Mouse (Mus musculus): ENCODE data around the gene Ap4e1. TPM values are rescaled to one million over a fixed set of nuclear protein-coding genes. Genes with fewer than 3 reads are reported as not detected.
A peak's percentile ranks its signal among the peaks of the same experiment; 100 is the strongest.

The Ap4e1 gene
- polyA plus RNA-seq, 1 experiment from 2014 or later = 1.9 TPM

DNA sequence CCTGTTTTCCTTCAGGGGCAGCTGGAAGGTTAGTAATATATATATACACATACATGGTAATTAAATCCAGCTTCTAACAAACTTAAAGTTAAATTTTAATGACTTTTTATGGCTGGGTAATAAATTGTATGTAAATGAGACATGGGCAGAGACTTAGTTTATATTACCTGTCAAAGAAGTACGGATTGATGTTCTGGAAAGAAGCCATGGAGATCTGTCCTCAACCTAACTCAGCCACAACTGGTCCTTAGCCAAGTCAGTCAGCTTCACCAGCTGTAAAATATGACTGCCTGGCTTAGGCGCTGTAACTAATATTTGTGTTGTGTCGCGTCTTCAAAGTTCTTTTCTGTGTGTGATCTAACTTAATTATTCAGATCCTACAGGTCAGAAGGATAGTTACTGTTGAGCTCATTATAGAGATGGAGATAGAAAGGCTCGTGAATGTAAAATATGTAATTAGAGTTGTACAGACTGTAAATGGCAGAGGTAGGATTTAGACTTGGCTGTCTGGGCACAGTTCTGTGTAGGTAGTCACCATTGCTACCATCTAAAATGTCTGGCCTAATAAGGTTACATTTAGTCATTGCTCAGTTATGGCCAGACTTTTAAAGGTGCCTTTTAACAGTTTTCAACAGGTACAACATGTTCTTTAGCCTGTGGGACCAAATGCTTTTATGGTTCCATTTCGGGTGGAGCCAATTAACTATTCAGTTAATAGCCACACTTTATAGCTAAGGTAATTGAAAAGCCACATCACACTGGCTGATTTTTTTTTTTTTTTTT is 13.9 kb upstream of the Ap4e1 start:
- no peaks in the 10 kb centered on the region for H3K36me3 ChIP-seq (replicated peaks; ENCODE audit: insufficient read depth, low read length)
- DNase-seq = no peak
- no peaks in the 10 kb centered on the region for H3K9me3 ChIP-seq (ENCODE audit: low read length)
- no peak overlapping the region for H3K27ac ChIP-seq (ENCODE audit: low read depth)
- H3K4me1 ChIP-seq (ENCODE audit: insufficient read depth) = no peaks in the 10 kb centered on the region
- no peak overlapping the region for H3K4me2 ChIP-seq (ENCODE audit: low read depth, low read length)
- ATAC-seq = no peak
- no peaks in the 10 kb centered on the region for H3K27me3 ChIP-seq (ENCODE audit: insufficient read depth, low read length)
- WGBS (ENCODE audit: insufficient replicate concordance) = 80% methylated on average over 6 of the region's 6 CpGs
- no peak overlapping the region for H3K9ac ChIP-seq (replicated peaks)
- no peak overlapping the region for H3K4me3 ChIP-seq (ENCODE audit: low read depth, low read length)
- TF ChIP-seq EP300 (IDR thresholded peaks at IDR 0.05; ENCODE audit: low read depth) (no peak), CTCF (IDR thresholded peaks at IDR 0.05; ENCODE audit: low read depth) (no peak)

DNA sequence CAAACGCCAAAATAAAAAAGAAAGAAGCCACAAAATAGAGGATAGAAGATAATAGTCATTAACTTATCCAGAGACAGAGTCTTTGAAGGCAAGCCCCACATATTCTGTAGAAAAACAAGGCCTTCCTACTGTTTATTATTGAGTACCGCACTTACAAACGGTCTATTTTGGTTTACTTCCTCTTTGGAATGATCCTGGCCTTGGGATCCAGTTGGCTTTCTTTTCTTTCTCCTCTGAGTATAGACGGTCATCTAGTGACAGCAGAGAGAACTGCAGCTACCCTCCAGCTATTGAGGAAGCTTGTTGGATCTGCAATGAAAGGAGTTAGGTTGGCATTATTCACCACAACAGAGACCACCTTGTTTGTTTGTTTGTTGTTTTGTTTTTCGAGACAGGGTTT is 11.8 kb upstream of the Ap4e1 start:
- Histone ChIP-seq H3K27ac (ENCODE audit: low read depth) (no peak overlapping the region), H3K9ac (replicated peaks) (0 out of 2 replicates have a peak overlapping the region, but pooled peaks have one; percentile 6), H3K9me3 (ENCODE audit: low read length) (no peaks in the 10 kb centered on the region), H3K4me3 (ENCODE audit: low read depth, low read length) (no peak overlapping the region), H3K4me1 (ENCODE audit: insufficient read depth) (no peaks in the 10 kb centered on the region), H3K36me3 (replicated peaks; ENCODE audit: insufficient read depth, low read length) (no peaks in the 10 kb centered on the region), H3K27me3 (ENCODE audit: insufficient read depth, low read length) (no peaks in the 10 kb centered on the region), H3K4me2 (ENCODE audit: low read depth, low read length) (no peak overlapping the region; the same call in 1 of the 2 replicates)
- WGBS (ENCODE audit: insufficient replicate concordance) = 8% methylated on average over 5 of the region's 5 CpGs
- peak; percentile 91 for TF ChIP-seq CTCF (IDR thresholded peaks at IDR 0.05; ENCODE audit: low read depth)
- no peak for TF ChIP-seq EP300 (IDR thresholded peaks at IDR 0.05; ENCODE audit: low read depth)
- ATAC-seq (peak; percentile 74), DNase-seq (peak; percentile 42)

DNA sequence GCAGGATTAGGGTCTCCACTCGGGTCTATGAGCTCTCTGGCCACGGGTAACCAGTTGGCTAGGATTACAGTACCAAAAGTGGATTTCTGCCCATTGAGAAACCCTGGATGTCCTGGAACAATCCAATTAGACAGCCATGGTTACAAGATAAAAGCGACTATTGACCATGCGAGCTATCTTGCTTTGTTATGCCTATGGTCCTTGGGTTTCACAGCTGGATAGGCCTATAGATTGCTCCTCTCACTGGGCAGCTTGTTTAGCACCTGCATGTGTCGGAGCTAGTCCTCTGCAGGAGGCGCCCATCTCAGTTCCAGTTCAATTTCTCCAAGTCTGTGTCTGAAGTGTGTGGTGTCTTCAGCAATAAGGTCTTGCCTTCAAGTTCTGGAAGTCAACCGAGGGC is 10.3 kb upstream of the Ap4e1 start:
- no peak for ATAC-seq
- Histone ChIP-seq H3K4me2 (ENCODE audit: low read depth, low read length) (no peak overlapping the region), H3K9me3 (ENCODE audit: low read length) (no peaks in the 10 kb centered on the region), H3K36me3 (replicated peaks; ENCODE audit: insufficient read depth, low read length) (no peaks in the 10 kb centered on the region), H3K27me3 (ENCODE audit: insufficient read depth, low read length) (no peaks in the 10 kb centered on the region), H3K27ac (ENCODE audit: low read depth) (no peak overlapping the region), H3K9ac (replicated peaks) (no peak overlapping the region), H3K4me1 (ENCODE audit: insufficient read depth) (no peaks in the 10 kb centered on the region), H3K4me3 (ENCODE audit: low read depth, low read length) (no peak overlapping the region)
- 67% methylated on average over 7 of the region's 7 CpGs for WGBS (ENCODE audit: insufficient replicate concordance)
- DNase-seq = no peak
- no peak for TF ChIP-seq CTCF (IDR thresholded peaks at IDR 0.05; ENCODE audit: low read depth)
- no peak for TF ChIP-seq EP300 (IDR thresholded peaks at IDR 0.05; ENCODE audit: low read depth)

DNA sequence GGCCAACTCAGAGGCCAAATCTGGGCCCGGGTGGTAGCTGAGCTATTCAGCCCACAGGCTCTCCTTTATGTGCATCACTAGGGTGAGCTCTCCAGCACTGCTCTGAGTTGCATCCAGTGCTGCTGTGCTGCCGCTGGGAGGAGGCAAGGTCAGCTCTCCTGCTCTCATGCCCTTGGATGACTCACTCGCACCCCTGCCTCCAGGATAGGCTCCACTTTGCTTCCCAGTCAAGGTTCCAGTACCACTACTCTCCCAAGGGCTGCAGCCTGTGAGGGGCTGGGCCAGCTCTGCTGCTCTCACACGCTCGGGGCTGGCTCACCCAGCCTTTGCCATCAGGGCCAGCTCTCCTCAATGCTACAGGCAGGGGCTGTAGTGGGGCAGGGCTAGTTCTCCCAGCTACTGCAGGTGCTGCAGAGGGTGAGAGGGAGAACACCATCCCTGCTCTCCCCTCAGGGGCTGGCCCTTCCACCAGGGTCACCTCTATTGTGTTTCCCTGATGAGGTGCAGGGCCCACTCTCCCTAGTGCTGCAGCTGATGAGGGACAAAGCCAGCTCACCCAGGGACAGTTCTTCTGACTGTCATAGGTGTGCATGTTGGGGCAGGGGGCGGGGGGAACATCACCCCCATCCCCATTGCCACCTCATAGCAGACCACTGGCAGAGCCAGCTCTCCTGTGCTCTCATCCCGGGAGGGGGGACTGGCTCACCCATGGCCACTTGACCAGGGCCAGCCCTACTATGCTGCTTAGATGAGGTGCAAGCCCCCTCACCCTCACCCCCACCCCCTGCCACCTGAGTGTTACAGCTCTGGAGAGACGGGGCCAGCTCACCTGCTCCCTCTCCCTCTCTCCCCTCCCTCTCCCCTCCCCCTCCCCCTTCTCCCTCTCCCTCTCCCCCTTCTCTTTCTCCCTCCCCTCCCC is 7.9 kb upstream of the Ap4e1 start:
- no peaks in the 10 kb centered on the region for H3K4me1 ChIP-seq (ENCODE audit: insufficient read depth)
- H3K9ac ChIP-seq (replicated peaks) = no peak overlapping the region
- no peak overlapping the region for H3K4me2 ChIP-seq (ENCODE audit: low read depth, low read length)
- WGBS (ENCODE audit: insufficient replicate concordance) = 80% methylated on average over 7 of the region's 8 CpGs
- H3K27ac ChIP-seq (ENCODE audit: low read depth) = no peak overlapping the region
- H3K9me3 ChIP-seq (ENCODE audit: low read length) = no peaks in the 10 kb centered on the region
- H3K36me3 ChIP-seq (replicated peaks; ENCODE audit: insufficient read depth, low read length) = no peaks in the 10 kb centered on the region
- ATAC-seq (no peak), DNase-seq (no peak)
- no peak for TF ChIP-seq CTCF (IDR thresholded peaks at IDR 0.05; ENCODE audit: low read depth)
- no peak for TF ChIP-seq EP300 (IDR thresholded peaks at IDR 0.05; ENCODE audit: low read depth)
- H3K4me3 ChIP-seq (ENCODE audit: low read depth, low read length) = no peak overlapping the region
- H3K27me3 ChIP-seq (ENCODE audit: insufficient read depth, low read length) = no peaks in the 10 kb centered on the region

DNA sequence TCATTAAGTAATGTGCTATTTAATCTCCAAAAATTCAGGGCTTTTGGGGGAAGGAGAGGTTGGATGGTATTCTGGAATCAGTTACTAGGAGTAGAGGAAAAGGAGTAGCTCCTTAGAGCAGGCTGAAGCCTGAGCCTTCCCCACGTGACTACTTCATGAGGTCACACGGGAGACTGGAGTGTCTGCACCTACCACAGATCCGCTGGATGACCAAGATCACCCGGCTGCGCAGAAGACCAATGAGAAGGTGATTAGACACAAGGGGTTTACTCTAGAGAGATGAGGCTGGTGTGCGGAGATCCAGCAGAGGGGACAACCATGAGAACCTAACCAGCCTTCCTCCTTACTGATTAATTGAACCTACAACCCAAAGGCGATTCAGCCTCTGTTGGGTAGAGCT is 4.5 kb upstream of the Ap4e1 start:
- H3K9me3 ChIP-seq (ENCODE audit: low read length) = no peaks in the 10 kb centered on the region
- ATAC-seq (no peak), DNase-seq (no peak)
- TF ChIP-seq EP300 (IDR thresholded peaks at IDR 0.05; ENCODE audit: low read depth) (no peak), CTCF (IDR thresholded peaks at IDR 0.05; ENCODE audit: low read depth) (no peak)
- no peak overlapping the region for H3K27ac ChIP-seq (ENCODE audit: low read depth)
- no peak overlapping the region for H3K4me3 ChIP-seq (ENCODE audit: low read depth, low read length)
- H3K9ac ChIP-seq (replicated peaks) = no peak overlapping the region
- H3K4me1 ChIP-seq (ENCODE audit: insufficient read depth) = peaks cover 4% of the 10 kb centered on the region; the same call in 1 of the 2 replicates
- no peaks in the 10 kb centered on the region for H3K27me3 ChIP-seq (ENCODE audit: insufficient read depth, low read length)
- no peak overlapping the region for H3K4me2 ChIP-seq (ENCODE audit: low read depth, low read length)
- WGBS (ENCODE audit: insufficient replicate concordance) = 83% methylated on average over 7 of the region's 7 CpGs
- no peaks in the 10 kb centered on the region for H3K36me3 ChIP-seq (replicated peaks; ENCODE audit: insufficient read depth, low read length)
